Mouse (Mus musculus) mesoderm, embryonic 11.5 days (tissue): ENCODE results near the gene Agbl5.
A peak's percentile ranks its signal among the peaks of the same experiment; 100 is the strongest.

ENCODE experiments used
- DNase-seq: peaks from one replicate; pipeline ENCODE4 v3.0.0-alpha.2; 2012; ENCODE audit warnings: low read depth, low spot score

Agbl5 gene

GRCm38 (mm10) chr5:30920621-30921020 is 32.1 kb downstream of the Agbl5 start:
- no peak for DNase-seq

- DNase-seq = peak; percentile 92
Measured at GRCm38 (mm10) chr5:30921256-30922033, 33.0 kb downstream of the Agbl5 start, which contains the start of gene Khk. Khk (plus strand) TSS chr5:30921431.

GRCm38 (mm10) chr5:30922581-30923041 is 34.1 kb downstream of the Agbl5 start:
- no peak for DNase-seq

- DNase-seq = no peak
Measured at GRCm38 (mm10) chr5:30923119-30923518, 34.6 kb downstream of the Agbl5 start.

- no peak for DNase-seq
Measured at GRCm38 (mm10) chr5:30924614-30925013, 36.1 kb downstream of the Agbl5 start.

GRCm38 (mm10) chr5:30925217-30925616 is 36.7 kb downstream of the Agbl5 start:
- no peak for DNase-seq

- no peak for DNase-seq
Measured at GRCm38 (mm10) chr5:30926073-30926472, 37.6 kb downstream of the Agbl5 start.

GRCm38 (mm10) chr5:30927945-30928529 is 39.5 kb downstream of the Agbl5 start:
- DNase-seq = no peak

GRCm38 (mm10) chr5:30930121-30930520 is 41.6 kb downstream of the Agbl5 start:
- DNase-seq = peak; percentile 60

- DNase-seq = no peak
Measured at GRCm38 (mm10) chr5:30930846-30931245, 42.4 kb downstream of the Agbl5 start.

GRCm38 (mm10) chr5:30931378-30931777 is 42.9 kb downstream of the Agbl5 start:
- no peak for DNase-seq

GRCm38 (mm10) chr5:30933705-30934104 is 45.2 kb downstream of the Agbl5 start:
- DNase-seq = no peak

- DNase-seq = no peak
Measured at GRCm38 (mm10) chr5:30934725-30935461, 46.4 kb downstream of the Agbl5 start.

- no peak for DNase-seq
Measured at GRCm38 (mm10) chr5:30943004-30943403, 54.5 kb downstream of the Agbl5 start.

- DNase-seq = no peak
Measured at GRCm38 (mm10) chr5:30944344-30944743, 55.9 kb downstream of the Agbl5 start.

- peak; percentile 42 for DNase-seq
Measured at GRCm38 (mm10) chr5:30944956-30945781, 56.7 kb downstream of the Agbl5 start, which contains the start of gene Cgref1. Cgref1 (minus strand) TSS chr5:30945591.

GRCm38 (mm10) chr5:30948620-30949019 is 60.1 kb downstream of the Agbl5 start:
- DNase-seq = no peak

- peak; percentile 90 for DNase-seq
Measured at GRCm38 (mm10) chr5:30949654-30950326, 61.3 kb downstream of the Agbl5 start.

GRCm38 (mm10) chr5:30950451-30950850 is 62.0 kb downstream of the Agbl5 start:
- no peak for DNase-seq

- no peak for DNase-seq
Measured at GRCm38 (mm10) chr5:30950922-30951321, 62.4 kb downstream of the Agbl5 start.

GRCm38 (mm10) chr5:30951706-30952105 is 63.2 kb downstream of the Agbl5 start:
- no peak for DNase-seq
